Mouse (Mus musculus) intestine, postnatal 0 days (tissue): ENCODE measurements at regions not wholly inside any gene's neighbourhood (a gene's known extent, or its start where the extent isn't known, plus 50 kb on each side); places are given as distances from the start of the nearest gene placed in this dataset.

Experiments used
- ATAC-seq: fragments of 200-750 bp; cut with Nextera tagmentation; 2 replicates; pipeline ENCODE4 v1.8.0; 2017; ENCODE audit warnings: mild to moderate bottlenecking, moderate TSS enrichment, moderate library complexity
- H3K27ac ChIP-seq: fragments of 300-500 bp; sonication (generic); 2 replicates; pipeline ENCODE4 v1.5.1; 2014; ENCODE audit warnings: mild to moderate bottlenecking, low read depth, low read length, moderate library complexity
- H3K27me3 ChIP-seq: fragments of 300-500 bp; sonication (generic); replicated peaks from 2 replicates; pipeline ENCODE4 v1.6.1; 2014; ENCODE audit warnings: low read length, mixed read lengths; ENCODE audit not compliant: control insufficient read depth, insufficient read depth
- H3K36me3 ChIP-seq: fragments of 300-500 bp; sonication (generic); 2 replicates; pipeline ENCODE4 v1.6.1; 2014; ENCODE audit warnings: mild to moderate bottlenecking, moderate library complexity; ENCODE audit not compliant: control insufficient read depth, insufficient read depth
- H3K4me1 ChIP-seq: fragments of 300-500 bp; sonication (generic); replicated peaks from 2 replicates; pipeline ENCODE4 v1.6.1; 2014; ENCODE audit warnings: antibody characterized with exemption, low read length, mixed read lengths; ENCODE audit not compliant: control insufficient read depth, insufficient read depth
- H3K4me2 ChIP-seq: fragments of 300-500 bp; sonication (generic); replicated peaks from 2 replicates; pipeline ENCODE4 v1.6.1; 2014; ENCODE audit warnings: low read depth, mild to moderate bottlenecking, moderate library complexity
- H3K4me3 ChIP-seq: fragments of 300-500 bp; sonication (generic); 2 replicates; pipeline ENCODE4 v1.5.1; 2014; ENCODE audit warnings: low read depth, low read length
- H3K9ac ChIP-seq: fragments of 300-500 bp; sonication (generic); 2 replicates; pipeline ENCODE4 v1.6.1; 2014; ENCODE audit warnings: mild to moderate bottlenecking, low read depth, low read length
- H3K9me3 ChIP-seq: fragments of 300-500 bp; sonication (generic); 2 replicates; pipeline ENCODE4 v1.6.1; 2016; ENCODE audit warnings: mixed run types; ENCODE audit not compliant: control insufficient read depth
- CTCF ChIP-seq: sonication (generic); IDR thresholded peaks from 2 replicates; pipeline ENCODE4 v1.5.1; 2016; ENCODE audit warnings: low read depth, mild to moderate bottlenecking, control low read depth, antibody characterized with exemption, moderate library complexity
- WGBS: fragments of 180-500 bp; shearing (Covaris S2); extraction: QIAGEN DNeasy Blood & Tissue Kit; methylation state at CpG from one replicate; pipeline ENCODE4 v1.1.7; 2014; 5-methylcytosine and 5-hydroxymethylcytosine counted together

DNA sequence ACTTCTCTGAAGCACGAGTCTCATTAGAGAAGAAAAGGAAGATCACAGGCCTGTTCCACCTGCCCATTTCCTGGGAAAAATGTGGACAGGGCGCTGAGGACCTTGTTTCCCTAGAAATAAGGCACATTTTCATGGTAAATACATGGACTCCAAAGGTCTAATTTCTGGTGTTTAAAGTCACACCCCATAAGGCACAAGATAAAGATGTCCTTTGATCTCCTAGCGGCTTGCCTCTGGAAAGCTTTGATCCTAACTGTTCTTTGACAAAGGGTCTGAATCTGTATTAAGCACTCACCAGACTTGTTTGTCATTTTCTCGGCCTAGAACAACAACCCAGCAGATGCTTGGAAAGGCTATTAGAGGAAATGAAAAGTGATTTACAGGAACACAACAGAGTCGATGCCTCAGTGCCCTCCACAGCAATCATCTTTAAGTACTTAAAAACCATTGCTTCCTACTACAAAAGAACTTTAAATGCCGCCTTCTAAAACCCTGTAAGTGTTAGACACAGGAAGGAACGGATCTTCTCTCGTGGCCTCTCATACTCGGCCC lies 168.3 kb upstream of the Plxnc1 start:
- Histone ChIP-seq H3K27ac (peak overlapping the region; percentile 51), H3K4me3 (no peak overlapping the region), H3K4me1 (peaks cover 11% of the 10 kb centered on the region; the same call in 1 of the 2 replicates), H3K4me2 (no peak overlapping the region), H3K27me3 (no peaks in the 10 kb centered on the region), H3K36me3 (no peaks in the 10 kb centered on the region), H3K9me3 (no peaks in the 10 kb centered on the region), H3K9ac (no peak overlapping the region)
- 32% methylated on average over 9 of the region's 9 CpGs for WGBS
- TF ChIP-seq CTCF, result no peak
- peak; percentile 68 for ATAC-seq

DNA sequence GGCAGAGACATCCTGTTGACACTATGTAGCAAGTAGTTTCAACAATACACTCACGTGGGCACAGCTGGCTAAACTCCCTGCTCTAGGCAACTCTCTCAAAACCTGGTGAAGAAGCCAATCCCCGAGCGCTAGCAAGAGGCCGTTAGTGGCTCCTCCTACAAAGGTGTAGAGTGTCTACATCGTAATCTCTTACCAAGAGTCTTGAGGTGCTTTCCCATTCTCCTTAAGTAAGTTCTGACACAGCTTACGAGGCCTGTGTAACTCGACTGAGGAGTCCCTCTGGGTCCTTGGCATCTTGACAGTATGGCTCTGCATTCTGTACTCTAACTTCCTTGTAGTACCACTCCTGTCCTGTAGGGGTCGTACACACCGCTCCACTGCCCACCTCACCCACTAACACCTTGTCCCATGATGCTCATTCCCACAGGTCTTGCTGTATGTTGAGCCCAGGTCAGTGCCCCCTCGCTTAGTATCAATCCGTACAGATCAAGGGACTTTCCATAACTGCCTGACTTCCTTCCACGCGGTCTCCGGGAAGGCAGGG lies 167.7 kb upstream of the Plxnc1 start:
- no peaks in the 10 kb centered on the region for H3K9me3 ChIP-seq
- no peaks in the 10 kb centered on the region for H3K27me3 ChIP-seq
- H3K4me1 ChIP-seq, result peaks cover 13% of the 10 kb centered on the region
- H3K27ac ChIP-seq, result peak overlapping the region; percentile 51
- H3K9ac ChIP-seq, result no peak overlapping the region
- H3K4me3 ChIP-seq, result no peak overlapping the region
- TF ChIP-seq CTCF, result peak; percentile 85
- H3K36me3 ChIP-seq, result no peaks in the 10 kb centered on the region
- 46% methylated on average over 14 of the region's 14 CpGs for WGBS
- ATAC-seq, result peak; percentile 68
- H3K4me2 ChIP-seq, result no peak overlapping the region

DNA sequence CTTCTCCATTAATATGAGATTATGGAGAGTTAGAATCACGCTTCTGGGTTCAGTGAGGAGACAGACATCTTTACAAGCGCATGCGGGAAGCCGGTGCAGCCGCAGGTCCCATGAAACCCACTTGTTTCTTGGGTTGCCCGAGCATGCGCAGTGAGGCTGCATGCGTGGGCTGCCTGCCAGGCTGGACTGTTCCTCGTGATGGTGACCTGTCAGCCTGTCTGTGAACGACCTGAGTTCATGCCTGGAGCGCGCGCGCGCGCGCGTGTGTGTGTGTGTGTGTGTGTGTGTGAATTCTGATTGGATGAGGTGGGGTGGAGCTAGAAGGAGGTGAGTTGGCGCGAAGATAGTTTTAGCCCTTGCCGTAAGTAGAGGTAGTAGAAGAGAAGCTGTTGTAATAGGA lies 166.2 kb upstream of the Plxnc1 start:
- no peak for TF ChIP-seq CTCF
- no peak for ATAC-seq
- H3K27me3 ChIP-seq, result no peaks in the 10 kb centered on the region
- H3K9me3 ChIP-seq, result no peaks in the 10 kb centered on the region
- H3K4me1 ChIP-seq, result peaks cover 16% of the 10 kb centered on the region; the same call in 1 of the 2 replicates
- no peak overlapping the region for H3K4me2 ChIP-seq
- H3K27ac ChIP-seq, result no peak overlapping the region
- no peaks in the 10 kb centered on the region for H3K36me3 ChIP-seq
- no peak overlapping the region for H3K9ac ChIP-seq
- H3K4me3 ChIP-seq, result no peak overlapping the region
- WGBS, result 90% methylated on average over 21 of the region's 21 CpGs

DNA sequence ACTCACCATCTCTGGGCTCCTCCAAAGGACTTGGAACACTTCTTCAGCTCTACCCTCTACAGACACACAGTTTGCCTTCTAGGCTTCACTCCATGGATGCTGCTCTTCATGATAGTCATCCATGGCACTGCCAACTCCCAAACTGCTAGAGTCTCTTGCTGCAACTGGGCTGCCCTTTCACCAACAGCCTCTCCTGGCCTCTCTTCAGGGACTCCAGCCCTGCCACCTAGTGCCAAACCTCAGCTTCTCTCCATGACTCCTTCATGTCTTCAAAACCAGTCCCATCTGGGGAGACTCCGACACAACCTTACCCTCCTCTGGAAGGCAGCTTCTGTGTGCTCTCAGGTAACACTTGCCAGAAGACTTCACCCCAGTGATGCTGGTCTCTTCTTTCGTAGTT lies 164.9 kb upstream of the Plxnc1 start:
- peaks cover 16% of the 10 kb centered on the region; the same call in 1 of the 2 replicates for H3K4me1 ChIP-seq
- peak overlapping the region; percentile 9; the same call in 1 of the 2 replicates for H3K4me3 ChIP-seq
- H3K27ac ChIP-seq, result peak overlapping the region; percentile 50; the same call in 1 of the 2 replicates
- no peak for TF ChIP-seq CTCF
- no peaks in the 10 kb centered on the region for H3K9me3 ChIP-seq
- H3K4me2 ChIP-seq, result peak overlapping the region; percentile 53
- 96% methylated on average over 2 of the region's 2 CpGs for WGBS
- H3K36me3 ChIP-seq, result no peaks in the 10 kb centered on the region
- no peak for ATAC-seq
- H3K9ac ChIP-seq, result no peak overlapping the region
- H3K27me3 ChIP-seq, result no peaks in the 10 kb centered on the region

DNA sequence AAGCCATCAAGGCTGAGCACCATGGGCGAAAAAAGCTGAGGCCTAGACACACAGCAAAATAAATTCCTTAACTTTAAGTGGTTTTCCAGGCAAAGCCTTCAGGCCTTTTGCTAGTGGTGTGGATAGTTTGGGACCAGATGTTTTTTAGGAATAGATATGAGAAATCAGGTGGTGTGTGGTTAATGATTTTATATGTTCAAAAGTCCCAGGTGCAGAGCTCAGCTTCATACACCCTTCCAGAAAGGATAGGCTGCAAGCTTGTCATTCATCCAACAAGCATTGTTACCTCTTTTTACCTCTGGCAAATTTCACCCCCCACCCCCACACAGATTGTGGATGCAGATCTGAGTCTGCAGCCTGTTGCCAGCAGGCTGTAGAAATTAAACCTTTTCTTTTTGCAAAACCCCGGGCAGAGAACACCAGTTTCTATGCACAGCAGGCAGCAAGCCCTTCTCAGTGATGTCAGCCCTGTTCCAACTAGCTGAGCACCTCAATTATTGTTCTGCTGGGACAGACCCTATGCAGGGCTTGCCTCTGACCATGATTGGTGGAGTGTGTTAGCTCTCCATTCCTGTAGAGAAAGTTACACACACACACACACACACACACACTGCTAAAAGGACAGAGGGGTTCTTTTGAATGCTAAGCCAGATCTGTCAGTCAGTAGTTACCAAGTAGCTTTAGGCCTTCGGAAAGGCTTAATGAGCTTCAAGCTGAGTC lies 163.1 kb upstream of the Plxnc1 start:
- TF ChIP-seq CTCF, result no peak
- H3K36me3 ChIP-seq, result no peaks in the 10 kb centered on the region

DNA sequence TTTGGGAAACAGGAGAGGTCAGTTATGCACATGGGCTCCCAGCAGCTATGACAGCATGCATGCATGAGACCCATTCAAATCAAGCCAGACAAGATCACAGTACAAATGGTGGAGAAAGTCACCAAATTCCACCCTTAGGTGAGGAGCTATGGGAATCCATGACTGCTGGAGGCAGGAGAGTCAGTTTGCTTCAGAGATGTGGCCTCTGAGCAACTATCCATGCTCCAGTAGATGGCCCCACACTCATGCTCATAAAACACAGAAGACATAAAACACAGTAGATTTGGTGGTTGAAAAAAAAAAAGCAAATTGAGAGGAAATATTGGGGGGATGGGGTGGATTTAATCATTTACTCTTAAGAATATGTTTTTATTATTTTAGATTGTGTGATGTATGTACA lies 159.2 kb upstream of the Plxnc1 start:
- H3K27me3 ChIP-seq, result no peaks in the 10 kb centered on the region
- H3K4me2 ChIP-seq, result no peak overlapping the region
- TF ChIP-seq CTCF, result peak; percentile 75
- no peak for ATAC-seq
- H3K9ac ChIP-seq, result no peak overlapping the region
- no peaks in the 10 kb centered on the region for H3K9me3 ChIP-seq
- peaks cover 12% of the 10 kb centered on the region; the same call in 1 of the 2 replicates for H3K4me1 ChIP-seq
- H3K36me3 ChIP-seq, result no peaks in the 10 kb centered on the region
- no peak overlapping the region for H3K4me3 ChIP-seq
- no peak overlapping the region for H3K27ac ChIP-seq

More for the DNA sequence above, 163.1 kb upstream of the Plxnc1 start:
- Histone ChIP-seq H3K9me3 (no peaks in the 10 kb centered on the region), H3K9ac (no peak overlapping the region), H3K27me3 (no peaks in the 10 kb centered on the region), H3K27ac (no peak overlapping the region), H3K4me2 (peak overlapping the region; percentile 31), H3K4me3 (no peak overlapping the region; the same call in 1 of the 2 replicates), H3K4me1 (peaks cover 12% of the 10 kb centered on the region; the same call in 1 of the 2 replicates)
- WGBS, result 73% methylated on average over 3 of the region's 3 CpGs
- ATAC-seq, result no peak
